Mouse (Mus musculus) hindbrain, embryonic 15.5 days (tissue): ENCODE measurements around the gene Sav1. TPM values are rescaled to one million over a fixed set of nuclear protein-coding genes. Genes with fewer than 3 reads are reported as not detected.

ENCODE experiments used
- ATAC-seq: fragments of 200-750 bp; cut with Nextera tagmentation; 2 replicates; pipeline ENCODE4 v1.8.0; 2017; ENCODE audit warnings: low read depth, moderate number of reproducible peaks, moderate TSS enrichment; ENCODE audit not compliant: low FRiP score
- H3K27ac ChIP-seq: fragments of 300-500 bp; sonication (generic); replicated peaks from 2 replicates; pipeline ENCODE4 v1.5.1; 2015; ENCODE audit warnings: mild to moderate bottlenecking, inconsistent platforms
- H3K27me3 ChIP-seq: fragments of 300-500 bp; sonication (generic); 2 replicates; pipeline ENCODE4 v1.6.1; 2015; ENCODE audit warnings: control low read depth, inconsistent platforms
- H3K36me3 ChIP-seq: fragments of 300-500 bp; sonication (generic); 2 replicates; pipeline ENCODE4 v1.6.1; 2015; ENCODE audit warnings: control low read depth, inconsistent platforms
- H3K4me1 ChIP-seq: fragments of 300-500 bp; sonication (generic); replicated peaks from 2 replicates; pipeline ENCODE4 v1.6.1; 2015; ENCODE audit warnings: control low read depth, inconsistent platforms
- H3K4me2 ChIP-seq: fragments of 300-500 bp; sonication (generic); 2 replicates; pipeline ENCODE4 v1.6.1; 2015; ENCODE audit warnings: moderate library complexity, mild to moderate bottlenecking, inconsistent platforms
- H3K4me3 ChIP-seq: fragments of 300-500 bp; sonication (generic); 2 replicates; pipeline ENCODE4 v1.5.1; 2015; ENCODE audit warnings: mild to moderate bottlenecking, inconsistent platforms
- H3K9ac ChIP-seq: fragments of 300-500 bp; sonication (generic); 2 replicates; pipeline ENCODE4 v1.6.1; 2015; ENCODE audit warnings: inconsistent platforms
- H3K9me3 ChIP-seq: fragments of 300-500 bp; sonication (generic); 2 replicates; pipeline ENCODE4 v1.6.1; 2016; ENCODE audit warnings: control low read depth, inconsistent platforms
- WGBS: fragments of 180-500 bp; shearing (Covaris S2); methylation state at CpG from one replicate; pipeline ENCODE4 v1.1.7; 2015; 5-methylcytosine and 5-hydroxymethylcytosine counted together
- polyA plus RNA-seq: library from polyadenylated mRNA; unstranded; fragments of >200 nt; fragmentation: Nextera tagmentation; extraction: Ambion mirVana; gene quantifications from 2 replicates; pipeline ENCODE4 v1.2.1, GENCODE M21; 2015

The Sav1 gene
- polyA plus RNA-seq, 1 experiment from 2014 or later = 3.4 TPM

GRCm38 (mm10) chr12:69945861-69946260 is 40.9 kb downstream of the Sav1 start:
- no peak overlapping the region for H3K4me3 ChIP-seq
- H3K36me3 ChIP-seq = peaks cover 60% of the 10 kb centered on the region
- H3K4me1 ChIP-seq = no peaks in the 10 kb centered on the region
- no peak for ATAC-seq
- H3K9ac ChIP-seq = no peak overlapping the region
- H3K4me2 ChIP-seq = no peak overlapping the region
- 96% methylated on average over 5 of the region's 5 CpGs for WGBS
- H3K27me3 ChIP-seq = no peaks in the 10 kb centered on the region
- no peak overlapping the region for H3K27ac ChIP-seq
- no peaks in the 10 kb centered on the region for H3K9me3 ChIP-seq

DNA sequence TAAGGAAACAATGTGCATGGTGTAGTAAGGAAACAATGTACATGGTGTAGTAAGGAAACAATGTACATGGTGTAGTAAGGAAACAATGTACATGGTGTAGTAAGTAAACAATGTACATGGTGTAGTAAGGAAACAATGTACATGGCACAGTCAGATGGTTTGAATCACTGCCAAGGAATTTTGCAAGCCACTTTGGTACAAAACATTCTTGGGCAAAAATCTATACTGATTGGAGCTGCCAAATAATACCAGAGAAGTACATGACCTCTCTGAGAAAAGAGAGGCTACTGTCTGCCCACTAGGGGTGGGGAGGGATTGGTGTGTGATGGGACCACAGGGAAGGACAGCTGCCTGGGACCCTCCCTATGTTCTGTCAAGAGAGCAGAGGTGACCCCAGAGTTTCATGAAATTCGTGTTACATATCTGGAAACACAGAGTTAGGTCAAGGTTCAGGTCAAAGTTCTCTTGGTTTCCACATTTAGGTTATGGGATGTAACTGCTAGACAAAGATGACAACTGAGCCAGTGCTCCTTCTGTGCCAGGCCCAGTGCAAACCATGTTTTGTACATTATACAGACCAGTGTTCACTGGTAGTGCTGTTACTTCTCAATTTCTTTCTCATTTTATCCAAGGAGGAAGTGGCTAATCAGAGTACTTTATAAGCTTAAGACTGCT is 45.0 kb downstream of the Sav1 start:
- Histone ChIP-seq H3K9ac (no peak overlapping the region), H3K36me3 (peaks cover 58% of the 10 kb centered on the region), H3K9me3 (no peaks in the 10 kb centered on the region), H3K27ac (no peak overlapping the region), H3K4me1 (no peaks in the 10 kb centered on the region), H3K27me3 (no peaks in the 10 kb centered on the region), H3K4me2 (no peak overlapping the region), H3K4me3 (no peak overlapping the region)
- WGBS = 65% methylated on average over 1 of the region's 1 CpGs
- ATAC-seq = no peak

DNA sequence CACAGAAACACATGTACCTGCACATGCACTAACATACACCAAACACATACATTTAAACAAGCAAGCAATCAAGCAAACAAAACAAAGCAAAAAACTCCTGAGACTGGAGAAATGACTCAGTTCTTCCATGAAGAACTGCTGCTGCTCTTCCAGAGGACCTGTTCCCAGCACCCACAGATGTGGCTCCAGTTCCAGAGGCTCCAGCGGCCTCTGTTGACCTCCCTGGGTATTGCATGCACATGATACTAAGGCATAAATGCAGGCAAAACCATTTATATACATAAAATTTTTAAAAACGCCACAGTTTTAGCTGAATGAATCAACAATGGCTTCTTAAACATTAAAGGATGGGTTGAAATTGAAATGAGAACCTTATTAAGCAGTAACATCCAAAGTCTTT is 47.5 kb downstream of the Sav1 start:
- WGBS = 69% methylated on average over 2 of the region's 2 CpGs
- no peaks in the 10 kb centered on the region for H3K4me1 ChIP-seq
- no peak for ATAC-seq
- no peak overlapping the region for H3K9ac ChIP-seq
- H3K9me3 ChIP-seq = no peaks in the 10 kb centered on the region
- H3K36me3 ChIP-seq = peaks cover 66% of the 10 kb centered on the region
- no peak overlapping the region for H3K4me3 ChIP-seq
- no peaks in the 10 kb centered on the region for H3K27me3 ChIP-seq
- H3K27ac ChIP-seq = no peak overlapping the region
- H3K4me2 ChIP-seq = no peak overlapping the region

GRCm38 (mm10) chr12:69937731-69938130 is 49.1 kb downstream of the Sav1 start:
- H3K27me3 ChIP-seq = no peaks in the 10 kb centered on the region
- peaks cover 63% of the 10 kb centered on the region for H3K36me3 ChIP-seq
- H3K27ac ChIP-seq = no peak overlapping the region
- ATAC-seq = no peak
- WGBS = 54% methylated on average over 5 of the region's 5 CpGs
- no peak overlapping the region for H3K4me2 ChIP-seq
- no peaks in the 10 kb centered on the region for H3K9me3 ChIP-seq
- H3K4me3 ChIP-seq = no peak overlapping the region
- no peak overlapping the region for H3K9ac ChIP-seq
- no peaks in the 10 kb centered on the region for H3K4me1 ChIP-seq

DNA sequence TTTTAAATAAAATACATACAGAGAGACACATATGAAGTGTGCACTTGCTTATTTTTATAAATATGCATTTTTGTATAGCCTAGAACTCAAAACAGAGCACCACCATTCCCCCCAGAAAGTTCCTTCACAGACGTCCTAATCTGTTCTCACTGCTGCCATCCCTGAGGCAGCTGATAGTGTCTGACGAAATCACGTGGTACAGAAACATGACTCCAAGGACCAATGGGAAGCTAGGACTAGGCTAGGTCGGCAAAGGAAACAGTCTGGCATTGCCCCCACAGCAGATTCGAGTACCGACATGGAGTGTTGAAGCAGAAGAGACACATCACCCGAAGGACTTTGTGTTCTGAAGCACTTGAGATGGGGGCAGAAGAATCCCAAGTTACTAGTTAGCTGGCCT is 60.1 kb downstream of the Sav1 start:
- no peak overlapping the region for H3K27ac ChIP-seq
- H3K9ac ChIP-seq = no peak overlapping the region
- H3K27me3 ChIP-seq = no peaks in the 10 kb centered on the region
- no peaks in the 10 kb centered on the region for H3K4me1 ChIP-seq
- H3K4me3 ChIP-seq = no peak overlapping the region
- H3K4me2 ChIP-seq = no peak overlapping the region
- no peak for ATAC-seq
- no peaks in the 10 kb centered on the region for H3K9me3 ChIP-seq
- 55% methylated on average over 7 of the region's 7 CpGs for WGBS
- peaks cover 22% of the 10 kb centered on the region for H3K36me3 ChIP-seq

DNA sequence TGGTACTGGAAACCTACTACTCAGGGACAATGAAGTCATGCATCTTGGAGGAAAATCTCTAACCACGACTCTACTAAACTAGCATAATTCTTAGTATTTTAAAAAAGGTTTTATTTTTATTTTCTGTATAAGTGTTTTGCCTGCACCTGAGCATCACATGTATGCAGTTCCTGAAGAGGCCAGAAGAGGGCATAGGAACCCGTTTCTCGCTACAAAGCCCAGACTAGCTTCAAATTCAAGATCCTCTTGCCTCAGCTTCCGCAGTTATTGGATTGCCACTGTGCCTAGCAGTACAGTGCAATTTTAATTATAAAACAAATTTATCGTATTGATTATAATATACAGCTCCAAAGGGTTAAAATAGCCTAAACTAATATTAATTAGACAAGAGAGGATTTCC is 62.8 kb downstream of the Sav1 start:
- 15% methylated on average over 5 of the region's 5 CpGs for WGBS
- no peaks in the 10 kb centered on the region for H3K27me3 ChIP-seq
- no peak for ATAC-seq
- H3K27ac ChIP-seq = no peak overlapping the region
- H3K36me3 ChIP-seq = peaks cover 5% of the 10 kb centered on the region
- no peak overlapping the region for H3K4me2 ChIP-seq
- no peak overlapping the region for H3K9ac ChIP-seq
- no peaks in the 10 kb centered on the region for H3K9me3 ChIP-seq
- no peak overlapping the region for H3K4me3 ChIP-seq
- H3K4me1 ChIP-seq = no peaks in the 10 kb centered on the region

DNA sequence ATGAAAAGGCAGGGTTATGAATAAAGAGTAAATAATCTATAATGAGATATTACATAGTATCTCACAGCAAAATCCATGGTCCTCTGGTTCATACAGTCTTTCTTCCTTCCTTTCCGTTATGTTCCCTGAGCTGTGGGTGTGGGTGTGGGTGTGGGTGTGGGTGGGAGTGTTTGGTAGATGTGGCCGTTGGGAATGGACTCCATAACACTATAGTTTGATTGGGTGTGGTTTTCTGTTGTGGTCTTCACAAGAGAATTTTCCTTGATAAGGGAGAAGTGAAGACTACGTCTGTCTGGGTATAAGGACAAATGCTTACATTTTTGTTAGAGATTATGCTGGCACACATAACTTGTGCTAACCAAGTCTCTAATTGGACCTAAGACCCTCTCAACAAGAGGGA is 63.2 kb downstream of the Sav1 start:
- Histone ChIP-seq H3K9ac (no peak overlapping the region), H3K4me2 (no peak overlapping the region), H3K27ac (no peak overlapping the region), H3K27me3 (no peaks in the 10 kb centered on the region), H3K9me3 (no peaks in the 10 kb centered on the region), H3K4me1 (no peaks in the 10 kb centered on the region), H3K4me3 (no peak overlapping the region), H3K36me3 (peaks cover 5% of the 10 kb centered on the region; the same call in 1 of the 2 replicates)
- 69% methylated on average over 3 of the region's 3 CpGs for WGBS
- ATAC-seq = no peak

DNA sequence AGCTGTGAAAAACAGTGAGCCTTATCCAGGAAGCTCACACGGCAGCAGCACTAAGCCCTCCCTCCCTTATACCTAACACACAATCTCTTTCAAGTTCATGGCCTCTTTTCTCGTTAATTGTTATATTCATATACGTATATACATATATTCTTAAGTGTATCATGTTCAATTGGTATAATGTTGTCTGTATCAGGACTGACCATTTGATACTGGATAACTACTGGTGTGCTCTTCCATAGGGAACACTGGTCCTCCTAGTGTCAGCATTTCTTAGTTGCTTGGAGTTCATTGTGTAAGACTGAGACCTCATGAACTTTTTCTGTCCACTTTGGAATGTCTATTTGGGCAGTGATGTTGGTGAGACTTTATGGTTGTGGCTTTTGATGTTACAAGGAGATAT is 63.7 kb downstream of the Sav1 start:
- Histone ChIP-seq H3K4me3 (no peak overlapping the region), H3K27me3 (no peaks in the 10 kb centered on the region)
- 85% methylated on average over 3 of the region's 3 CpGs for WGBS

GRCm38 (mm10) chr12:69922099-69922498 is 64.7 kb downstream of the Sav1 start:
- Histone ChIP-seq H3K9ac (no peak overlapping the region), H3K9me3 (no peaks in the 10 kb centered on the region), H3K4me3 (no peak overlapping the region), H3K4me1 (no peaks in the 10 kb centered on the region), H3K36me3 (no peaks in the 10 kb centered on the region), H3K27ac (no peak overlapping the region), H3K4me2 (no peak overlapping the region), H3K27me3 (no peaks in the 10 kb centered on the region)
- WGBS = 81% methylated on average over 1 of the region's 1 CpGs
- no peak for ATAC-seq

More for the DNA sequence above, 63.7 kb downstream of the Sav1 start:
- H3K9ac ChIP-seq = no peak overlapping the region
- H3K36me3 ChIP-seq = peaks cover 5% of the 10 kb centered on the region; the same call in 1 of the 2 replicates
- no peak for ATAC-seq
- H3K4me2 ChIP-seq = no peak overlapping the region
- no peak overlapping the region for H3K27ac ChIP-seq
- H3K9me3 ChIP-seq = no peaks in the 10 kb centered on the region
- no peaks in the 10 kb centered on the region for H3K4me1 ChIP-seq

- no peak for ATAC-seq
- H3K36me3 ChIP-seq = no peaks in the 10 kb centered on the region
- no peaks in the 10 kb centered on the region for H3K4me1 ChIP-seq
- no peaks in the 10 kb centered on the region for H3K27me3 ChIP-seq
- no peaks in the 10 kb centered on the region for H3K9me3 ChIP-seq
- no peak overlapping the region for H3K9ac ChIP-seq
- no peak overlapping the region for H3K27ac ChIP-seq
- no peak overlapping the region for H3K4me2 ChIP-seq
- WGBS = 82% methylated on average over 2 of the region's 2 CpGs
- no peak overlapping the region for H3K4me3 ChIP-seq
These were observed 68.9 kb downstream of the Sav1 start for GRCm38 (mm10) chr12:69917870-69918269.

Other genes with a start within 250 kb of the Sav1 start
- gene Cdkl1, start 195.7 kb downstream of the Sav1 start, polyA plus RNA-seq = 9.0 and 9.7 TPM in 2 replicates
- gene Atl1, start 94.4 kb downstream of the Sav1 start, polyA plus RNA-seq = 132 and 148 TPM in 2 replicates
- gene Map4k5, start 93.8 kb downstream of the Sav1 start, polyA plus RNA-seq = 26.5 and 26.6 TPM in 2 replicates
- gene Nin, start 126.7 kb upstream of the Sav1 start, polyA plus RNA-seq = 11.3 and 12.6 TPM in 2 replicates
- 0.17 TPM in 1 of 2 replicates, not detected in the other for gene Abhd12b, start 167.1 kb upstream of the Sav1 start, polyA plus RNA-seq
- 9.3 and 10.8 TPM in 2 replicates for gene Pygl, start 244.5 kb upstream of the Sav1 start, polyA plus RNA-seq